Mouse (Mus musculus) stomach, postnatal 0 days (tissue): ENCODE data around the gene Tfdp1.

Source experiments
- CTCF ChIP-seq: IDR thresholded peaks from 2 replicates; pipeline ENCODE4 v1.5.1; 2016; ENCODE audit warnings: antibody characterized with exemption, low read depth, mild to moderate bottlenecking, moderate library complexity
- EP300 ChIP-seq: optimal IDR thresholded peaks from 2 replicates; pipeline ENCODE3; 2016; ENCODE audit warnings: antibody characterized with exemption

DNA sequence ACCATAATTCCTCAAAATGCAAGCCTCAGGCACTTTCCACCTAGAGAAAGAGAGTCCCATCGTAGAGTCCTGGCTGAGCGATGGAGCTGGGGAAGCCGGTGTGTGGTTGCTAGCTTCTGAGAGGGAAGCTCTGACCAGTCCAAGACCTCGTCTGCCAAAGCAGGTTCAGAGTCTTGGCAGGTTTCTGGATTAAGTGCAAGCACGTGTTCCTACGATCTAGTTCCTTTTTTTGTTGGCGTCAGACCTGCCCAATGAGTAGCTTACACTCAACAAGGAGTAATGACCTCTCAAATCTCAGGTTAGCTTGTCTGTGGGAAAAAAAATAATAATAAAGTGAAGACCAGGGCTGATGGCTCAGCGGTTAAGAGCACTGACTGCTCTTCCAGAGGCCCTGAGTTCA, 49.2 kb downstream of the Tfdp1 start:
- no peak for TF ChIP-seq EP300
- TF ChIP-seq CTCF, result no peak
